Mouse (Mus musculus) left cerebral cortex, adult 2 months (tissue): ENCODE measurements at regions not wholly inside any gene's neighbourhood (a gene's known extent, or its start where the extent isn't known, plus 50 kb on each side); places are given as distances from the start of the nearest gene placed in this dataset.

Experiments used
- DNase-seq, 2 experiments: peaks; one replicate each; pipeline ENCODE4 v3.0.0; 2021 to 2022; ENCODE audit warnings: low spot score in 2 of 2, mixed read lengths in 1 of 2; ENCODE audit errors: extremely low spot score in 1 of 2
- H3K27ac ChIP-seq: fragments of 200-600 bp; 2 replicates; pipeline ENCODE4 v1.8.1; 2022
- H3K4me3 ChIP-seq: fragments of 200-600 bp; 2 replicates; pipeline ENCODE4 v1.8.1; 2022
- CTCF ChIP-seq: fragments of 200-600 bp; IDR thresholded peaks from 2 replicates; pipeline ENCODE4 v1.8.1; 2022; ENCODE audit warnings: antibody characterized with exemption, mild to moderate bottlenecking, moderate library complexity
- intact Hi-C: fragments of 180-260 bp; cut with DNase I; formaldehyde crosslinking; loops from one replicate; pipeline ENCODE4 v1.15.1; 2025

- peak overlapping the region; percentile 91 for H3K27ac ChIP-seq
- peak overlapping the region; percentile 66 for H3K4me3 ChIP-seq
- no peak; the same call in 1 of the 2 replicates for TF ChIP-seq CTCF
- DNase-seq = peak; percentile 61 to 68
- intact Hi-C loops = loop anchor here (2.0 to 5.0 kb wide), 2 partner anchors 75 to 576 kb away; partner anchors contain the start of gene Eml4
Observed at GRCm38 (mm10) chr17:83276000-83276891, 61.2 kb downstream of the Pkdcc start.

- TF ChIP-seq CTCF = no peak; the same call in 1 of the 2 replicates
- intact Hi-C loops = loop anchor here (2.0 to 5.0 kb wide), 2 partner anchors 73 to 575 kb away; partner anchors contain the start of gene Eml4
- peak overlapping the region; percentile 91 for H3K27ac ChIP-seq
- no peak overlapping the region; the same call in 1 of the 2 replicates for H3K4me3 ChIP-seq
- peak; percentile 45 to 68 for DNase-seq
Observed at GRCm38 (mm10) chr17:83277117-83277947, 62.2 kb downstream of the Pkdcc start.

- Histone ChIP-seq H3K4me3 (no peak overlapping the region), H3K27ac (peak overlapping the region; percentile 91)
- no peak; the same call in none of the 2 replicates for TF ChIP-seq CTCF
- DNase-seq = no peak
- intact Hi-C loops = loop anchor here (2.0 to 5.0 kb wide), 2 partner anchors 73 to 574 kb away; partner anchors contain the start of gene Eml4
Observed at GRCm38 (mm10) chr17:83277948-83278924, 63.1 kb downstream of the Pkdcc start.

- Histone ChIP-seq H3K4me3 (no peak overlapping the region), H3K27ac (no peak overlapping the region)
- intact Hi-C loops = no loop called here
- no peak for TF ChIP-seq CTCF
- no peak for DNase-seq
Observed at GRCm38 (mm10) chr17:83283328-83283727, 67.4 kb upstream of the Eml4 start.

GRCm38 (mm10) chr17:83287381-83288142 is 63.2 kb upstream of the Eml4 start:
- Histone ChIP-seq H3K4me3 (no peak overlapping the region), H3K27ac (peak overlapping the region; percentile 64)
- DNase-seq = no peak
- no peak for TF ChIP-seq CTCF
- intact Hi-C loops = no loop called here

GRCm38 (mm10) chr17:83288143-83288492 is 62.6 kb upstream of the Eml4 start:
- no peak for DNase-seq
- Histone ChIP-seq H3K4me3 (no peak overlapping the region), H3K27ac (peak overlapping the region; percentile 64)
- intact Hi-C loops = no loop called here
- no peak; the same call in 1 of the 2 replicates for TF ChIP-seq CTCF

- intact Hi-C loops = no loop called here
- Histone ChIP-seq H3K27ac (no peak overlapping the region), H3K4me3 (no peak overlapping the region)
- no peak for TF ChIP-seq CTCF
- DNase-seq = no peak
Observed at GRCm38 (mm10) chr17:83295526-83296238, 55.0 kb upstream of the Eml4 start.

GRCm38 (mm10) chr17:83297379-83298121 is 53.2 kb upstream of the Eml4 start:
- no peak; the same call in 1 of the 2 replicates for TF ChIP-seq CTCF
- intact Hi-C loops = no loop called here
- no peak for DNase-seq

More at GRCm38 (mm10) chr17:83297379-83298121, 53.2 kb upstream of the Eml4 start:
- no peak overlapping the region for H3K27ac ChIP-seq
- H3K4me3 ChIP-seq = no peak overlapping the region
